Mouse (Mus musculus): ENCODE results near the gene Mfsd4b3. TPM values are rescaled to one million over a fixed set of nuclear protein-coding genes. Genes with fewer than 3 reads are reported as not detected.

The Mfsd4b3 gene
- polyA plus RNA-seq, 1 experiment from 2014 or later: 0.11 TPM

- no peak overlapping the region for H3K9ac ChIP-seq (ENCODE audit: low read depth, low read length)
- 86% methylated on average over 10 of the region's 10 CpGs for WGBS
- no peaks in the 10 kb centered on the region for H3K36me3 ChIP-seq (ENCODE audit: control insufficient read depth, insufficient read depth, low read length)
- DNase-seq (ENCODE audit: low spot score) (no peak), ATAC-seq (ENCODE audit: low FRiP score) (no peak)
- H3K27me3 ChIP-seq (ENCODE audit: control insufficient read depth, insufficient read depth, low read length): no peaks in the 10 kb centered on the region
- no peak overlapping the region for H3K27ac ChIP-seq (ENCODE audit: low read depth, low read length)
- H3K4me3 ChIP-seq (ENCODE audit: low read depth, low read length): no peak overlapping the region
- no peaks in the 10 kb centered on the region for H3K9me3 ChIP-seq (ENCODE audit: control insufficient read depth, low read length)
- no peaks in the 10 kb centered on the region for H3K4me1 ChIP-seq (replicated peaks; ENCODE audit: control insufficient read depth, insufficient read depth, low read length)
- no peak overlapping the region for H3K4me2 ChIP-seq (replicated peaks; ENCODE audit: low read depth, low read length)
These were observed 52.9 kb downstream of the Mfsd4b3 start for GRCm38 (mm10) chr10:39906799-39907658.

GRCm38 (mm10) chr10:39904191-39904590 is 55.8 kb downstream of the Mfsd4b3 start:
- no peak for ATAC-seq (ENCODE audit: low FRiP score)
- no peak for DNase-seq (ENCODE audit: low spot score)
- Histone ChIP-seq H3K27ac (ENCODE audit: low read depth, low read length) (no peak overlapping the region), H3K27me3 (ENCODE audit: control insufficient read depth, insufficient read depth, low read length) (no peaks in the 10 kb centered on the region), H3K9me3 (ENCODE audit: control insufficient read depth, low read length) (no peaks in the 10 kb centered on the region), H3K36me3 (ENCODE audit: control insufficient read depth, insufficient read depth, low read length) (no peaks in the 10 kb centered on the region), H3K4me3 (ENCODE audit: low read depth, low read length) (no peak overlapping the region), H3K4me1 (replicated peaks; ENCODE audit: control insufficient read depth, insufficient read depth, low read length) (no peaks in the 10 kb centered on the region), H3K4me2 (replicated peaks; ENCODE audit: low read depth, low read length) (no peak overlapping the region), H3K9ac (ENCODE audit: low read depth, low read length) (no peak overlapping the region)
- 78% methylated on average over 3 of the region's 3 CpGs for WGBS

- Histone ChIP-seq H3K27ac (ENCODE audit: low read depth, low read length) (peak within 1 kb of the TSS; percentile 76), H3K9ac (ENCODE audit: low read depth, low read length) (peak within 1 kb of the TSS; percentile 82), H3K4me2 (replicated peaks; ENCODE audit: low read depth, low read length) (peak within 1 kb of the TSS; percentile 91), H3K36me3 (ENCODE audit: control insufficient read depth, insufficient read depth, low read length) (no peaks in the 10 kb centered on the region), H3K27me3 (ENCODE audit: control insufficient read depth, insufficient read depth, low read length) (no peaks in the 10 kb centered on the region), H3K4me3 (ENCODE audit: low read depth, low read length) (peak within 1 kb of the TSS; percentile 64), H3K9me3 (ENCODE audit: control insufficient read depth, low read length) (no peaks in the 10 kb centered on the region), H3K4me1 (replicated peaks; ENCODE audit: control insufficient read depth, insufficient read depth, low read length) (no peaks in the 10 kb centered on the region)
- WGBS: under 1% methylated on average over 41 of the region's 41 CpGs
- peak; percentile 98 for ATAC-seq (ENCODE audit: low FRiP score)
- DNase-seq (ENCODE audit: low spot score): peak; percentile 92
These were observed 61.0 kb downstream of the Mfsd4b3 start, which contains the start of gene Mfsd4b4 for GRCm38 (mm10) chr10:39898874-39899371. Mfsd4b4 (minus strand) TSS chr10:39899238.

Other genes starting within 250 kb of the Mfsd4b3 start
- 17.2 and 23.7 TPM in 2 replicates for gene Rev3l, start 228.0 kb downstream of the Mfsd4b3 start, polyA plus RNA-seq (2014; fragmentation: Nextera tagmentation; extraction: Ambion mirVana)
- gene Mfsd4b4, start 60.9 kb downstream of the Mfsd4b3 start, polyA plus RNA-seq (2014; fragmentation: Nextera tagmentation; extraction: Ambion mirVana): 3.8 and 4.1 TPM in 2 replicates
- gene Mfsd4b2, start 33.2 kb downstream of the Mfsd4b3 start, polyA plus RNA-seq (2014; fragmentation: Nextera tagmentation; extraction: Ambion mirVana): not detected in 2 replicates
- gene Mfsd4b5, start 26.5 kb upstream of the Mfsd4b3 start, polyA plus RNA-seq (2014; fragmentation: Nextera tagmentation; extraction: Ambion mirVana): 0.09 TPM in 1 of 2 replicates, not detected in the other
- gene Mfsd4b1, start 65.1 kb upstream of the Mfsd4b3 start, polyA plus RNA-seq (2014; fragmentation: Nextera tagmentation; extraction: Ambion mirVana): 0.26 and 0.35 TPM in 2 replicates
- gene Slc16a10, start 182.1 kb upstream of the Mfsd4b3 start, polyA plus RNA-seq (2014; fragmentation: Nextera tagmentation; extraction: Ambion mirVana): 8.6 and 8.9 TPM in 2 replicates